Mouse (Mus musculus): ENCODE results near the gene Ehmt2.
"Not testable (repeated sequence)": the region's sequence is repeated elsewhere in the genome, so short reads cannot be mapped to it uniquely, and the experiment has no call there.

The Ehmt2 gene

DNA sequence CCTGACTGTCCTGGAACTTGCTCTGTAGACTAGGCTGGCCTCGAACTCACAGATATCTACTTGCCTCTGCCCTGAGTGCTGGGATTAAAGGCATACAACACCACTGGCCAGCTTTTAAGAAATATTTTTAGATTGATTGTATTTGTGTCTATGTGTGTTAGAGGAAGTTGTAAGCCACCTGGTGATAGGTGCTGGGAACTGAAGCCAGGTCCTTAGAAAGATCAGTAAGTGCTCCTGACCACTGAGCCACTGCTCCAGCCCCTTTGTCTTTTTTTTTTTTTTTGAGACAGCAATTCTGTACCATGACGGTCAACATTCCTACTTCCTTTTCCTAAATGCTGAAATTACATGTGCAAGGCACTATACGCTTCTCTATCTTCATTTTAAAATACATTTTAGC, 55.0 kb downstream of the Ehmt2 start:
- no peak for DNase-seq (ENCODE audit: low spot score)

DNA sequence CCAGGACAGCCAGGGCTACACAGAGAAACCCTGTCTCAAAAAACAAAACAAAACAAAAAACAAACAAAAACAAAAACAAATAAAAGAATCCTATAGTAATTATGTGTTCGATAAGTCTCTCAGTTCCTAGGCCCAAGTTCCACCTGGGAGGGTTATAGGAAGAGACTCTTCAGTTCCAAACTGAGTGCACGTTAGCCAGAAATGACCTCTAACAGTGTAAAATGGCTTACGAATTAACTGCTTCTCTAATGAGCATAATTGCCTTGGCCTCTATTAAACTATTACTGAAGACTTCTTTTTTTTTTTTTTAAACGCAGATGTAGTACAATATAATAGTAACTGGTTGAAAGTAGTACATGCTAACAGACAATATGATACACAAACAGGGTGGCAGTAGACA, 55.6 kb downstream of the Ehmt2 start:
- no peak for DNase-seq (ENCODE audit: low spot score)

DNA sequence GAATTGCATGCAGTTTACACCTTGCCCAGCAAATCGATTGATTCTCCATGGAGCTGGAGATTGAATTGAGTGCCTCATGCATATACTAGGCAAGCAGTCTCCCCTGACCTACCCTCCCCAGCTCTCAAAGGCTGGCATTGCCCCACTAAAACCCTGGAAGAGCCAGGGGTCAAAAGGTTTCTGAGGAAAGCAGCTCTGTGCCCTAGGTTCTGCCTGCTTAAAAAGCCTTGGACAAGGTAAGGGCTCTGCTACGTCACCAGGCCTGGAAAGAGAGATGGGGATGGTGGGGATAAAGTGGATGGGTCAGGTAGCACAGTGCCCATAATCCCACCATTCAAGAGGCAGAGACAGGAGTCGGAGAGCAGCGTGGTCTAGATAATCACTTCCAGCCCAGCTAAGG, 56.6 kb downstream of the Ehmt2 start:
- no peak for DNase-seq (ENCODE audit: low spot score)

DNA sequence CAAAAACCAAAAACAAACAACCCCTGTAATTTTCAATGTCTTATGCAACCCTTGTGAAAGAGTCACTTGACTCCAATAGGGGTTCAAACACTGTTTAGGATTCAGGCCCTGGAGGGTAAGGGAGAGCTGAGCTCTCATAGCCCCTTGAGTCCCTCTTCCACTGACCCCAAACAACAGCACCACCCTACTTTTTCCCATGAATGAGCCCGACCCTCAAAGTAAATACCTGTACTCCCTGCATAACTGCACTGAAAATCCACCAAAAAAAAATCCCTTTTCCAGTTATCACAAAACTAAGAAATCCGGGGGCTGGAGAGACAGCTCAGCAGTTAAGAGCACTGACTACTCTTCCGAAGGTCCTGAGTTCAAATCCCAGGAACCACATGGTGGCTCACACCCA, 57.6 kb downstream of the Ehmt2 start:
- DNase-seq (ENCODE audit: low spot score) = no peak

- DNase-seq (ENCODE audit: low spot score) = no peak
These were observed 58.1 kb downstream of the Ehmt2 start for GRCm38 (mm10) chr17:34956340-34956739.

- DNase-seq (ENCODE audit: low spot score) = not testable (repeated sequence)
These were observed 59.0 kb downstream of the Ehmt2 start for GRCm38 (mm10) chr17:34957291-34957690.

DNA sequence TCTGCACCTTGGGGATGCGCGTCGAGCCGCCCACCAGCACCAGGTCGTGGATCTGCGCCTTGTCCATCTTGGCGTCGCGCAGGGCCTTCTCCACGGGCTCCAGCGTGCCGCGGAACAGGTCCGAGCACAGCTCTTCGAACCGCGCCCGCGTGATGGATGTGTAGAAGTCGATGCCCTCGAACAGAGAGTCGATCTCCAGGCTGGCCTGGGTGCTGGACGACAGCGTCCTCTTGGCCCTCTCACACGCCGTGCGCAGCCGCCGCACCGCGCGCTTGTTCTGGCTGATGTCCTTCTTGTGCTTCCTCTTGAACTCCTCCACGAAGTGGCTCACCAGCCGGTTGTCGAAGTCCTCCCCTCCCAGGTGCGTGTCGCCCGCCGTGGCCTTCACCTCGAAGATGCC, 59.7 kb downstream of the Ehmt2 start:
- DNase-seq (ENCODE audit: low spot score) = not testable (repeated sequence)

DNA sequence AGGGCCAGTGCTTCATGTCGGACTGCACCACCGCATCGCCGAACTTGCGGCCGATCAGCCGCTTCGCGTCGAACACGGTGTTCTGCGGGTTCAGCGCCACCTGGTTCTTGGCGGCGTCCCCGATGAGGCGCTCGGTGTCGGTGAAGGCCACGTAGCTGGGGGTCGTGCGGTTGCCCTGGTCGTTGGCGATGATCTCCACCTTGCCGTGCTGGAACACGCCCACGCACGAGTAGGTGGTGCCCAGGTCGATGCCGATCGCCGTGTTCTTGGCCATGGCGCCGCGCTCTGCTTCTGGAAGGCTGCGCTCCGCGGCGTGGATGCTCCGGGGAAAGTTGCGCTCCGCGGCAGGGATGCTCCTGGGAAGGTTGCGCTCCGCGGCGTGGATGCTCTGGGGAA, 60.5 kb downstream of the Ehmt2 start:
- DNase-seq (ENCODE audit: low spot score) = not testable (repeated sequence)

DNA sequence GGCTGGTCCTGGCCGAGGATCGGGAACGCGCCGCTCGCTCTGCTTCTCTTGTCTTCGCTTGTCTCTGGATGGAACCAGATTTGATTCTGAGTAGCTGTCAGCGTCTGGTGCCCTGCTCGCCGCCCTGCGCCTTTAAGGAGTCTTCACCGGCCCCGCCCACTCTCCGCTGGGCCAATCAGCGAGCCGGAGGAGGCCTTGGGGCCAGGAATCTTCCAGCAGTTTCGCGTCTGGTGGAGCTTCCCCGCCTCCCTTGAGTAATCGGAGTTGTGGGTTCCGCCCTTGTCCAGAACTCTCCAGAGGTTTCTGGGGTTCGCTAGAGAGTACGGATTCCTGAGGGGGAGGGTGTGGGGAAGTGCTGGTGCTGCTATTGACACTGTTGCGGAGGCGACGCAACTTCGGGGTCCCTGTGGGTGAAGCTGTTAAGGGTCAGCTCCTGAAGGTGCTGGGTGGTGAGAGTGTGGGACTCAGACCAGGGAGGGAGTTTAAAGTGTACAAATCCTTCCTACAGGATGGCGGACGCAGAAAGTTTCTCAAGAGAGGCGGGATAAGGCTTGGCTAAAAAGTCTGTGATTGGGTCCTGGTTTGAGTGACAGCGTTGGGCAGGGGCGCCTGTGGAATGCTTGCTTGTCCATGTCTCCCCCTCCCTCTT, 61.0 kb downstream of the Ehmt2 start, which contains the start of gene Hspa1b:
Gene Hspa1b, minus strand, starts transcription at position 109 of the 649 bp plus-strand sequence.
- DNase-seq (ENCODE audit: low spot score) = peak; percentile 89

- DNase-seq (ENCODE audit: low spot score) = peak; percentile 49
These were observed 61.7 kb downstream of the Ehmt2 start for GRCm38 (mm10) chr17:34959881-34960515.

- DNase-seq (ENCODE audit: low spot score) = no peak
These were observed 62.6 kb downstream of the Ehmt2 start for GRCm38 (mm10) chr17:34960702-34961493.

DNA sequence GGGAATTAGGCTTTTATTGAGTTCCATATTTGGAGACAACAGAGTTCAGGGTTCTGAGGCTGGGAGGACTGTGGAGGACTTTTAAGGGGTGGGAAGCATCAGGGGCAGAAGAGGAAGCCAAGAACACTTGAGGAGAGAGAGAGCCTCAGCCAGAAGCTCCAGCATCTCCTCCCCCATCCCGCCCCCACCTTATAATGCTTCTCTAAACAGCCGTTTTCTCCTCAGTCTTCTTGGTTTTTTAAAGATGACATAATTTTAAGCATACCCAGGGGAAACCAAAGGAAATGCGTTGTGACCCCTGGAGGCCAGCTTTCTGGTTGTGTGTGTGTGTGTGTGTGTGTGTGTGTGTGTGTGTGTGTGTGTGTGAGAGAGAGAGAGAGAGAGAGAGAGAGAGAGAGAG, 63.9 kb downstream of the Ehmt2 start:
- DNase-seq (ENCODE audit: low spot score) = no peak

GRCm38 (mm10) chr17:34962841-34963240, 64.6 kb downstream of the Ehmt2 start:
- DNase-seq (ENCODE audit: low spot score) = no peak

All from lung, postnatal 25 days (tissue).